Mouse (Mus musculus) ES-E14 (cell line): ENCODE measurements at regions not wholly inside any gene's neighbourhood (a gene's known extent, or its start where the extent isn't known, plus 50 kb on each side); places are given as distances from the start of the nearest gene placed in this dataset.

Experiments
- CHD2 ChIP-seq: IDR thresholded peaks from 2 replicates; pipeline ENCODE4 v1.6.1; 2014; ENCODE audit warnings: mild to moderate bottlenecking, low read depth, low read length, inconsistent platforms
- HCFC1 ChIP-seq: IDR thresholded peaks from 2 replicates; pipeline ENCODE4 v1.6.1; 2012; ENCODE audit warnings: low read length, inconsistent platforms, borderline replicate concordance; ENCODE audit not compliant: insufficient read depth
- MAFK ChIP-seq: IDR thresholded peaks from 2 replicates; pipeline ENCODE4 v1.6.1; 2014; ENCODE audit warnings: mild to moderate bottlenecking, low read depth, low read length, inconsistent platforms; ENCODE audit not compliant: insufficient read depth
- ZC3H11A ChIP-seq: IDR thresholded peaks from 2 replicates; pipeline ENCODE4 v1.6.1; 2012; ENCODE audit warnings: low read depth, mild to moderate bottlenecking, inconsistent platforms, low read length, borderline replicate concordance
- ZNF384 ChIP-seq: IDR thresholded peaks from 2 replicates; pipeline ENCODE4 v1.6.1; 2012; ENCODE audit warnings: low read depth, low read length, inconsistent platforms

DNA sequence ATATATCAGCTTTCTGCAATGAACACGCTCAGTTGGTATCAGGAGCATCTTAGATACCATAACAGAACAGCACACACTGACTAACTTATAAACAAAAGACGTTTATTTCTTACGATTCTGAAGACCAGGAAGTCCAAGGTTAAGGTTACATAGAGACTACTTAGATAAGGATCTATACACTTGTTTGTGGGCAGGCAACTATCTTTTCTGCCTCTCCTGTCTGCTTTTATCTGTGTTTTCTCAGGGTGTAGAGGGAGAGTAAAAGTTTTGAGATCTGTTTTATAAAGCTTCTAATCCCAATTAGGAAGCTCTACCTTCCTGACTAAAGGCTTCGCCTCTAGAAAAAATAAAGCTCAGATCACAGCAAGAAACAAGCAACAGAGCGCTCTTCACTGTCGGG, 122.1 kb upstream of the Plxnc1 start:
- TF ChIP-seq ZNF384 (no peak), HCFC1 (no peak), CHD2 (no peak), MAFK (no peak), ZC3H11A (no peak)
